Comparison of ENCODE assay signal across 23 mouse cellular contexts in genomic region chr2:169154881-169155280, GRCm38 (mm10).
DNase-seq lines count a peak whose midpoint lies in the region; ATAC-seq lines count a peak whose summit lies in the region.
"Had no signal": no experiment of that assay in that cellular context is flagged by ENCODE, and none has a peak within 500 bp of the region (broad histone marks: within the 10 kb centered on the region; RNA-seq: fewer than 3 reads in every experiment).

No protein-coding gene starts in this region.

- H3K36me3 ChIP-seq in hindbrain, embryonic 12.5 days, result no peaks in the 10 kb centered on the region
- H3K36me3 ChIP-seq in hindbrain, embryonic 10.5 days, result no peaks in the 10 kb centered on the region
- no peaks in the 10 kb centered on the region for H3K36me3 ChIP-seq in midbrain, embryonic 14.5 days (ENCODE audit: control insufficient read depth, insufficient read depth, low read length)
- H3K36me3 ChIP-seq in midbrain, embryonic 10.5 days, result no peaks in the 10 kb centered on the region
- H3K36me3 ChIP-seq: embryonic facial prominence, embryonic 12.5 days; heart, embryonic 13.5 days; limb, embryonic 13.5 days; liver, embryonic 12.5 days had no signal

- ATAC-seq in hindbrain, embryonic 12.5 days (ENCODE audit: low FRiP score), result no peak
- no peak for ATAC-seq in midbrain, embryonic 14.5 days (ENCODE audit: low FRiP score, low TSS enrichment)
- ATAC-seq: forebrain, postnatal 0 days; liver, embryonic 12.5 days had no signal

- no peak overlapping the region for H3K4me3 ChIP-seq in hindbrain, embryonic 12.5 days
- H3K4me3 ChIP-seq in hindbrain, embryonic 10.5 days, result no peak overlapping the region
- no peak overlapping the region for H3K4me3 ChIP-seq in midbrain, embryonic 14.5 days (replicated peaks; ENCODE audit: low read depth, low read length)
- no peak overlapping the region for H3K4me3 ChIP-seq in midbrain, embryonic 10.5 days
- H3K4me3 ChIP-seq: embryonic facial prominence, embryonic 12.5 days; heart, adult 2 months; heart, embryonic 13.5 days; limb, embryonic 13.5 days; liver, embryonic 12.5 days had no signal

- peak overlapping the region; percentile 62 for H3K27ac ChIP-seq in hindbrain, embryonic 12.5 days
- no peak overlapping the region for H3K27ac ChIP-seq in hindbrain, embryonic 10.5 days
- no peak overlapping the region for H3K27ac ChIP-seq in midbrain, embryonic 14.5 days (replicated peaks; ENCODE audit: low read depth, low read length)
- no peak overlapping the region for H3K27ac ChIP-seq in midbrain, embryonic 10.5 days (replicated peaks)
- H3K27ac ChIP-seq: embryonic facial prominence, embryonic 12.5 days; heart, adult 2 months; heart, embryonic 13.5 days; limb, embryonic 13.5 days; liver, embryonic 12.5 days had no signal

- H3K9ac ChIP-seq in hindbrain, embryonic 12.5 days, result no peak overlapping the region
- no peak overlapping the region for H3K9ac ChIP-seq in midbrain, embryonic 14.5 days (replicated peaks; ENCODE audit: low read length)
- H3K9ac ChIP-seq: embryonic facial prominence, embryonic 12.5 days; forebrain, postnatal 0 days; heart, embryonic 13.5 days; limb, embryonic 13.5 days; liver, embryonic 12.5 days had no signal

- peaks cover 28% of the 10 kb centered on the region for H3K4me1 ChIP-seq in hindbrain, embryonic 12.5 days
- peaks cover 29% of the 10 kb centered on the region for H3K4me1 ChIP-seq in hindbrain, embryonic 10.5 days (replicated peaks)
- H3K4me1 ChIP-seq in midbrain, embryonic 14.5 days (ENCODE audit: control insufficient read depth, insufficient read depth, low read length), result 0 out of 2 replicates have a peak, but pooled peaks cover 11% of the 10 kb centered on the region
- peaks cover 21% of the 10 kb centered on the region for H3K4me1 ChIP-seq in midbrain, embryonic 10.5 days

- no peaks in the 10 kb centered on the region for H3K9me3 ChIP-seq in hindbrain, embryonic 12.5 days (replicated peaks)
- no peaks in the 10 kb centered on the region for H3K9me3 ChIP-seq in hindbrain, embryonic 10.5 days
- no peaks in the 10 kb centered on the region for H3K9me3 ChIP-seq in midbrain, embryonic 14.5 days (ENCODE audit: control insufficient read depth, low read length)
- no peaks in the 10 kb centered on the region for H3K9me3 ChIP-seq in midbrain, embryonic 10.5 days (replicated peaks)
- H3K9me3 ChIP-seq: embryonic facial prominence, embryonic 12.5 days; heart, embryonic 13.5 days; limb, embryonic 13.5 days; liver, embryonic 12.5 days had no signal

- no peak for DNase-seq in hindbrain, embryonic 10.5 days (ENCODE audit: low spot score)
- peak; percentile 58 for DNase-seq in midbrain, embryonic 14.5 days
- DNase-seq in midbrain, embryonic 10.5 days (ENCODE audit: low spot score), result no peak
- peak; percentile 29 for DNase-seq in mesoderm, embryonic 11.5 days (ENCODE audit: low read depth, low spot score)
- DNase-seq in left cerebral cortex, adult 18-20 months (ENCODE audit: low spot score in 2 of 2), result no peak
- DNase-seq in layer of hippocampus, adult 11-12 months (ENCODE audit: low spot score), result no peak
- DNase-seq: cerebellum, adult 11-12 months; cerebellum, postnatal 10 days; forebrain, postnatal 0 days; gastrocnemius, postnatal 25 days; heart, adult 2 months; heart, postnatal 14 days; kidney, adult 18-20 months; lung, adult 18-20 months; lung, postnatal 10 days; right cerebral cortex, adult 18-20 months; right cerebral cortex, postnatal 4 days; thymus, postnatal 25 days had no signal

- H3K4me2 ChIP-seq in hindbrain, embryonic 12.5 days (replicated peaks), result no peak overlapping the region; the same call in 1 of the 2 replicates
- no peak overlapping the region for H3K4me2 ChIP-seq in midbrain, embryonic 14.5 days (ENCODE audit: low read length)
- H3K4me2 ChIP-seq: embryonic facial prominence, embryonic 12.5 days; heart, embryonic 13.5 days; liver, embryonic 12.5 days had no signal

- H3K27me3 ChIP-seq in hindbrain, embryonic 12.5 days, result no peaks in the 10 kb centered on the region
- no peaks in the 10 kb centered on the region for H3K27me3 ChIP-seq in hindbrain, embryonic 10.5 days (ENCODE audit: insufficient read depth, poor library complexity, severe bottlenecking)
- no peaks in the 10 kb centered on the region for H3K27me3 ChIP-seq in midbrain, embryonic 14.5 days (ENCODE audit: control insufficient read depth, insufficient read depth, low read length)
- H3K27me3 ChIP-seq in midbrain, embryonic 10.5 days (ENCODE audit: low read depth, poor library complexity, severe bottlenecking), result no peaks in the 10 kb centered on the region
- H3K27me3 ChIP-seq: liver, embryonic 12.5 days had no signal

- 68% methylated on average over 12 of the region's 12 CpGs for WGBS in hindbrain, embryonic 12.5 days
- 88% methylated on average over 12 of the region's 12 CpGs for WGBS in hindbrain, embryonic 10.5 days
- 70% methylated on average over 12 of the region's 12 CpGs for WGBS in midbrain, embryonic 14.5 days
- WGBS in midbrain, embryonic 10.5 days, result 88% methylated on average over 12 of the region's 12 CpGs

Comparison
In these comparisons a context has a peak if more than half of its experiments do, and no peak if none do; other contexts are left out.
1. DNase-seq: peak in midbrain, embryonic 14.5 days (single experiment) and mesoderm, embryonic 11.5 days (single experiment); none in hindbrain, embryonic 10.5 days (single experiment), midbrain, embryonic 10.5 days (single experiment), left cerebral cortex, adult 18-20 months (0 of 2) and layer of hippocampus, adult 11-12 months (single experiment).